Mouse (Mus musculus): ENCODE measurements around the gene Shd.

Shd gene

GRCm38 (mm10) chr17:55958918-55959728 is 11.1 kb upstream of the Shd start, which contains the start of gene Yju2:
Gene Yju2, plus strand, starts transcription at chr17:55959099.
- peak; percentile 90 to 96 for DNase-seq (ENCODE audit: low spot score in 2 of 2)

GRCm38 (mm10) chr17:55959946-55960740 is 10.1 kb upstream of the Shd start:
- DNase-seq (ENCODE audit: low spot score in 2 of 2), result no peak

- no peak for DNase-seq (ENCODE audit: low spot score in 2 of 2)
Observed at GRCm38 (mm10) chr17:55960791-55961190, 9.5 kb upstream of the Shd start.

- no peak for DNase-seq (ENCODE audit: low spot score in 2 of 2)
Observed at GRCm38 (mm10) chr17:55961631-55962030, 8.6 kb upstream of the Shd start.

- DNase-seq (ENCODE audit: low spot score in 2 of 2), result no peak
Observed at GRCm38 (mm10) chr17:55963171-55963570, 7.1 kb upstream of the Shd start.

- DNase-seq (ENCODE audit: low spot score in 2 of 2), result no peak
Observed at GRCm38 (mm10) chr17:55964496-55964895, 5.8 kb upstream of the Shd start.

- DNase-seq (ENCODE audit: low spot score in 2 of 2), result no peak
Observed at GRCm38 (mm10) chr17:55964996-55965395, 5.3 kb upstream of the Shd start.

- no peak for DNase-seq (ENCODE audit: low spot score in 2 of 2)
Observed at GRCm38 (mm10) chr17:55967186-55967585, 3.1 kb upstream of the Shd start.

- DNase-seq (ENCODE audit: low spot score in 2 of 2), result no peak
Observed at GRCm38 (mm10) chr17:55968210-55968609, 2.1 kb upstream of the Shd start.

GRCm38 (mm10) chr17:55969560-55969959 is 707 bp upstream of the Shd start:
- DNase-seq (ENCODE audit: low spot score in 2 of 2), result no peak

GRCm38 (mm10) chr17:55971453-55971852 is 1.2 kb downstream of the Shd start:
- no peak for DNase-seq (ENCODE audit: low spot score in 2 of 2)

GRCm38 (mm10) chr17:55976255-55976862 is 6.1 kb downstream of the Shd start:
- DNase-seq (ENCODE audit: low spot score in 2 of 2), result peak in 1 of 2 experiments; percentile 73

- DNase-seq (ENCODE audit: low spot score in 2 of 2), result no peak
Observed at GRCm38 (mm10) chr17:55977301-55977700, 7.0 kb downstream of the Shd start.

GRCm38 (mm10) chr17:55986030-55986961 is 16.0 kb downstream of the Shd start, which contains the start of gene Fsd1:
Gene Fsd1, plus strand, starts transcription at chr17:55986509.
- DNase-seq (ENCODE audit: low spot score in 2 of 2), result peak; percentile 46 to 85

- DNase-seq (ENCODE audit: low spot score in 2 of 2), result no peak
Observed at GRCm38 (mm10) chr17:55990278-55990898, 20.1 kb downstream of the Shd start.

GRCm38 (mm10) chr17:55996007-55996406 is 25.7 kb downstream of the Shd start:
- DNase-seq (ENCODE audit: low spot score in 2 of 2), result no peak

- no peak for DNase-seq (ENCODE audit: low spot score in 2 of 2)
Observed at GRCm38 (mm10) chr17:55999794-56000499, 29.7 kb downstream of the Shd start.

- DNase-seq (ENCODE audit: low spot score in 2 of 2), result no peak
Observed at GRCm38 (mm10) chr17:56003000-56003399, 32.7 kb downstream of the Shd start.

- DNase-seq (ENCODE audit: low spot score in 2 of 2), result no peak
Observed at GRCm38 (mm10) chr17:56005415-56006061, 35.3 kb downstream of the Shd start, which contains the start of the genes Stap2 and Mpnd. Gene Stap2, minus strand, starts transcription at chr17:56005584. Gene Mpnd, plus strand, starts transcription at chr17:56005711.
